Mouse (Mus musculus) thymus, adult 2 months (tissue): Measurements from ENCODE around the gene Mrpl2.

ENCODE experiments used
- CTCF ChIP-seq: fragments of 200-500 bp; IDR thresholded peaks from 2 replicates; pipeline ENCODE4 v1.5.1; 2012; ENCODE audit warnings: mild to moderate bottlenecking, control low read depth, low read length, moderate library complexity, borderline replicate concordance; ENCODE audit not compliant: control insufficient read depth, poor library complexity, insufficient read depth; ENCODE audit errors: extremely low read depth
- POLR2A ChIP-seq: fragments of 200-500 bp; IDR thresholded peaks from 2 replicates; pipeline ENCODE4 v1.6.1; 2012; ENCODE audit warnings: mild to moderate bottlenecking, low read length, control low read depth, moderate library complexity; ENCODE audit not compliant: control insufficient read depth, poor library complexity, insufficient read depth; ENCODE audit errors: extremely low read depth

DNA sequence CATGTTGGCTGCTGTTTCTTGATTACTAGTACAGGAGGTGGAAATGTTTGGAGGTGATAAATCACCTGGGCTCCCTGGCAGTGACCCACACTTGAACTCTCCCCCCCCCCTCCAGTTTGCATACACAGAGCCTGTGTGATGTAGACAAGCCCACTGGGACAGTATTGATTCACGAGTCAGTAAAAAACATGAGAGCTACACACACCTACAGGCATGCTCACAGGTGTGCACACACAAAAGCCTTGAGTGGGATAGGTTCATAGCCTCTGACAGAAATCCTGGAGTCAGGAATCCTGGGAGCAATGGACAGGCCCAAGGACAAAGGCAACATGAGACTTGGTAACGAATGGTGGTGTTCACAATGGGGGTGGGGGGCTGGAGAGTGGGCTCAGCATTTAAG is 33.8 kb upstream of the Mrpl2 start:
- TF ChIP-seq CTCF (no peak), POLR2A (no peak)
